ENCODE assay signal across 8 mouse cellular contexts in genomic region chr9:116253546-116253945, GRCm38 (mm10).
DNase-seq lines count a peak whose midpoint lies in the region; ATAC-seq and TF ChIP-seq lines count a peak whose summit lies in the region.

No protein-coding gene starts in this region.

- 0 out of 2 replicates have a peak, but pooled peaks cover 7% of the 10 kb centered on the region for H3K9me3 ChIP-seq in heart, postnatal 0 days (replicated peaks; ENCODE audit: control insufficient read depth, low read length)

- no peaks in the 10 kb centered on the region for H3K27me3 ChIP-seq in heart, postnatal 0 days (ENCODE audit: control insufficient read depth, insufficient read depth, low read length)

- no peak overlapping the region for H3K4me2 ChIP-seq in heart, postnatal 0 days (ENCODE audit: low read depth, low read length)

- TF ChIP-seq CTCF in heart, postnatal 0 days (IDR thresholded peaks at IDR 0.05; ENCODE audit: low read depth) = no peak

- H3K36me3 ChIP-seq in heart, postnatal 0 days (replicated peaks; ENCODE audit: control insufficient read depth, insufficient read depth, low read length) = no peaks in the 10 kb centered on the region

- 53% methylated on average over 15 of the region's 15 CpGs for WGBS in heart, postnatal 0 days

- no peak overlapping the region for H3K4me3 ChIP-seq in brown adipose tissue, adult 24 weeks (ENCODE audit: insufficient read depth, low read depth, low read length)
- H3K4me3 ChIP-seq in heart, postnatal 0 days (ENCODE audit: low read depth, low read length) = no peak overlapping the region

- H3K27ac ChIP-seq in brown adipose tissue, adult 24 weeks (replicated peaks; ENCODE audit: low read depth, low read length) = peak overlapping the region; percentile 48
- H3K27ac ChIP-seq in heart, postnatal 0 days (ENCODE audit: low read depth) = peak overlapping the region; percentile 44

- peaks cover 2% of the 10 kb centered on the region; the same call in 1 of the 2 replicates for H3K4me1 ChIP-seq in brown adipose tissue, adult 24 weeks (ENCODE audit: control insufficient read depth, insufficient read depth, insufficient read length, low read length)
- H3K4me1 ChIP-seq in heart, postnatal 0 days (ENCODE audit: control insufficient read depth, insufficient read depth) = peaks cover 14% of the 10 kb centered on the region; the same call in 1 of the 2 replicates

- DNase-seq in layer of hippocampus, adult 11-12 months (ENCODE audit: low spot score) = peak; percentile 35
- no peak for DNase-seq in layer of hippocampus, adult 9-10 months (ENCODE audit: low spot score)
- DNase-seq in heart, postnatal 0 days (ENCODE audit: low spot score) = no peak
- DNase-seq in kidney, postnatal 4 days = peak; percentile 40 to 59
- no peak for DNase-seq in frontal cortex, postnatal 36 days (ENCODE audit: low spot score in 2 of 2)

- ATAC-seq in heart, postnatal 0 days (ENCODE audit: insufficient read depth, low read depth) = peak; percentile 70
- ATAC-seq in megakaryocyte-erythroid progenitor cell, adult 5-6 weeks (replicated peaks; ENCODE audit: low FRiP score, low TSS enrichment, poor library complexity, severe bottlenecking) = no peak
- no peak for ATAC-seq in frontal cortex, adult (ENCODE audit: low TSS enrichment)

- no peak for TF ChIP-seq EP300 in heart, postnatal 0 days (IDR thresholded peaks at IDR 0.05; ENCODE audit: low read depth)

- H3K9ac ChIP-seq in heart, postnatal 0 days (replicated peaks; ENCODE audit: low read depth, low read length) = 0 out of 2 replicates have a peak overlapping the region, but pooled peaks have one; percentile 4

Comparison
In these comparisons a context has a peak if more than half of its experiments do, and no peak if none do; other contexts are left out.
1. DNase-seq: peak in layer of hippocampus, adult 11-12 months (single experiment) and kidney, postnatal 4 days (2 of 2); none in layer of hippocampus, adult 9-10 months (single experiment), heart, postnatal 0 days (single experiment) and frontal cortex, postnatal 36 days (0 of 2).